Mouse (Mus musculus): ENCODE data around the gene Asic2.

DNA sequence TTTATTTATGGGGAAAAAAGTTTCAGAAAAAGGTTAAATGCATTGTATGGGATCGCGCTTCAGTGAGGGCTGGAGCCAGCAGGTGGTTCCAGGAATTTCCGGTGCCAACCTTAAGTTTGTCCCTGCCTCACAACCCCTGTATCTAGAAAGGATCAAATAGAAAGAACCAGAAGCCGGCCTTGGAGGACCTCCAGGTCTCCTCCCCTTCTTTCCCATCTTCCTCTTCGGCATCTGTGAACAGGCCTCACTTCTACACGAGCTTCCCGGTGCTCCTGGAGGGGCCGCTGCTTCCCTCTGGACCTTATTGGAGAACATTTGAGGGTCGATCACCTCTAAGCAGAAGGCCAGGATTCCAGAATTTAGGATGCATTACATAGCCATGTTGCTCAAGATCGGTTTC is 1064.8 kb downstream of the Asic2 start:
- TF ChIP-seq CTCF (IDR thresholded peaks at IDR 0.05; ENCODE audit: borderline replicate concordance, insufficient read depth, low read depth, low read length), result no peak
- TF ChIP-seq POLR2A (IDR thresholded peaks at IDR 0.05; ENCODE audit: borderline replicate concordance, insufficient read depth, low read length), result no peak
